Comparison of ENCODE assay signal across 19 mouse cellular contexts in the genomic region with DNA sequence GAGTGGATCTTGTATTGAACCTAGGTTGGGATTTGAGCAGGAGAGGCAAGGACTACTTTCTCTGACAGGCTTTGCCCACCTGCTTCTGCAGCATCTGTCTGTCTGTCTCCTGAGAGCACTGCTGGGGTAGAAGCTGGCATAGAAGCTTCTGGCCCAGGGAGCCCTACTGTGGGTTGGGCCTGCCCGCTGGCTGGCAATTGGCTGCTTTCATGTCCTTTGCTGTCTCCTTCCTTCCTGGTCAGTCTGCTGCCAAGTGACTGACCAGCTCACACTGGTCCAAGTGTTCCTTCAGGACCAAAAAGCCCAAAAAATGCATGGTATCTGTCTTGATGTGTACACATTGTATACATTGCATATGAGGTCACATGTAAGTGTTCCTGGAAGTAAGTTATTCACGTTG.
A peak's percentile ranks its signal among the peaks of the same experiment; 100 is the strongest.
DNase-seq lines count a peak whose midpoint lies in the region; ATAC-seq and TF ChIP-seq lines count a peak whose summit lies in the region.
"Had no signal": no experiment of that assay in that cellular context is flagged by ENCODE, and none has a peak within 500 bp of the region (broad histone marks: within the 10 kb centered on the region; RNA-seq: fewer than 3 reads in every experiment).

No protein-coding gene starts in this region.

- no peak overlapping the region for H3K4me3 ChIP-seq in gastrocnemius, adult 2 months
- no peak overlapping the region for H3K4me3 ChIP-seq in heart, embryonic 16.5 days (ENCODE audit: low read length)
- no peak overlapping the region for H3K4me3 ChIP-seq in limb, embryonic 13.5 days
- no peak overlapping the region for H3K4me3 ChIP-seq in limb, embryonic 10.5 days
- no peak overlapping the region for H3K4me3 ChIP-seq in brown adipose tissue, adult 24 weeks (ENCODE audit: insufficient read depth, low read depth, low read length)
- H3K4me3 ChIP-seq: embryonic facial prominence, embryonic 10.5 days; erythroblast, embryonic 14.5 days; forebrain, embryonic 10.5 days; heart, embryonic 13.5 days; hindbrain, embryonic 12.5 days had no signal

- H3K4me1 ChIP-seq in heart, embryonic 16.5 days (ENCODE audit: control insufficient read depth, insufficient read depth, low read length): peaks cover 6% of the 10 kb centered on the region; the same call in 1 of the 2 replicates
- H3K4me1 ChIP-seq in limb, embryonic 13.5 days: no peaks in the 10 kb centered on the region
- no peaks in the 10 kb centered on the region for H3K4me1 ChIP-seq in limb, embryonic 10.5 days
- peaks cover 10% of the 10 kb centered on the region for H3K4me1 ChIP-seq in brown adipose tissue, adult 24 weeks (ENCODE audit: control insufficient read depth, insufficient read depth, insufficient read length, low read length)

- intact Hi-C loops in gastrocnemius, adult 2 months (cut with DNase I): loop anchor here (5.0 kb wide), 1 partner anchor 188 kb away; no protein-coding TSS in a partner anchor
- intact Hi-C loops in gastrocnemius, postnatal 14 days (cut with DNase I; ENCODE audit: low total_unique reads): no loop called here

- 63% methylated on average over 2 of the region's 2 CpGs for WGBS in heart, embryonic 16.5 days
- WGBS in limb, embryonic 13.5 days: 87% methylated on average over 2 of the region's 2 CpGs
- WGBS in limb, embryonic 10.5 days: 85% methylated on average over 2 of the region's 2 CpGs

- 0 out of 2 replicates have a peak overlapping the region, but pooled peaks have one; percentile 8 for H3K9ac ChIP-seq in heart, embryonic 16.5 days (ENCODE audit: low read length)
- H3K9ac ChIP-seq in limb, embryonic 13.5 days: no peak overlapping the region
- H3K9ac ChIP-seq: heart, embryonic 13.5 days; hindbrain, embryonic 12.5 days had no signal

- H3K4me2 ChIP-seq in heart, embryonic 16.5 days (ENCODE audit: low read depth, low read length): no peak overlapping the region
- H3K4me2 ChIP-seq in limb, embryonic 13.5 days (replicated peaks): no peak overlapping the region
- H3K4me2 ChIP-seq: heart, embryonic 13.5 days; hindbrain, embryonic 12.5 days had no signal

- H3K36me3 ChIP-seq in heart, embryonic 16.5 days (ENCODE audit: control insufficient read depth, insufficient read depth): peaks cover 4% of the 10 kb centered on the region; the same call in 1 of the 2 replicates
- peaks cover 89% of the 10 kb centered on the region for H3K36me3 ChIP-seq in limb, embryonic 13.5 days
- peaks cover 96% of the 10 kb centered on the region for H3K36me3 ChIP-seq in limb, embryonic 10.5 days

- TF ChIP-seq CTCF in gastrocnemius, adult 2 months (IDR thresholded peaks at IDR 0.05): no peak

- no peak for DNase-seq in gastrocnemius, adult 2 months
- no peak for DNase-seq in gastrocnemius, postnatal 14 days
- no peak for DNase-seq in heart, adult 8-10 months (ENCODE audit: low spot score)
- DNase-seq in limb, embryonic 10.5 days (ENCODE audit: low spot score): no peak
- DNase-seq: adrenal gland, postnatal 10 days; cerebellum, adult 11-12 months; cerebellum, adult 9-10 months; gastrocnemius, postnatal 25 days; kidney, adult 8-10 months had no signal

- no peaks in the 10 kb centered on the region for H3K9me3 ChIP-seq in heart, embryonic 16.5 days (replicated peaks; ENCODE audit: control insufficient read depth, low read length)
- H3K9me3 ChIP-seq in limb, embryonic 13.5 days: no peaks in the 10 kb centered on the region
- H3K9me3 ChIP-seq in limb, embryonic 10.5 days (replicated peaks): no peaks in the 10 kb centered on the region
- H3K9me3 ChIP-seq: embryonic facial prominence, embryonic 10.5 days; forebrain, embryonic 10.5 days; heart, embryonic 13.5 days; hindbrain, embryonic 12.5 days had no signal

- no peak for ATAC-seq in heart, embryonic 16.5 days (replicated peaks; ENCODE audit: extremely low read depth, insufficient read depth, low FRiP score)
- no peak for ATAC-seq in limb, embryonic 13.5 days (ENCODE audit: low FRiP score, low read depth)
- no peak for ATAC-seq in frontal cortex, adult (ENCODE audit: low TSS enrichment)
- ATAC-seq: forebrain, embryonic 14.5 days had no signal

- no peaks in the 10 kb centered on the region for H3K27me3 ChIP-seq in heart, embryonic 16.5 days (ENCODE audit: control insufficient read depth, insufficient read depth, low read length)
- no peaks in the 10 kb centered on the region for H3K27me3 ChIP-seq in limb, embryonic 13.5 days
- H3K27me3 ChIP-seq in limb, embryonic 10.5 days (ENCODE audit: low read depth, poor library complexity, severe bottlenecking): no peaks in the 10 kb centered on the region
- H3K27me3 ChIP-seq: heart, embryonic 13.5 days; hindbrain, embryonic 12.5 days had no signal

- peak overlapping the region; percentile 62 for H3K27ac ChIP-seq in gastrocnemius, adult 2 months
- peak overlapping the region; percentile 4; the same call in 1 of the 2 replicates for H3K27ac ChIP-seq in heart, embryonic 16.5 days (ENCODE audit: low read length)
- 0 out of 2 replicates have a peak overlapping the region, but pooled peaks have one; percentile 10 for H3K27ac ChIP-seq in limb, embryonic 13.5 days
- H3K27ac ChIP-seq in limb, embryonic 10.5 days: no peak overlapping the region
- H3K27ac ChIP-seq in brown adipose tissue, adult 24 weeks (replicated peaks; ENCODE audit: low read depth, low read length): peak overlapping the region; percentile 38
- H3K27ac ChIP-seq: embryonic facial prominence, embryonic 10.5 days; hindbrain, embryonic 12.5 days had no signal
